Mouse (Mus musculus) spleen, adult 12 weeks (tissue): Measurements from ENCODE around the gene Olfr33.

Experiments
- DNase-seq: peaks from one replicate; pipeline ENCODE4 v3.0.0; 2022; ENCODE audit warnings: low spot score

Olfr33 gene

DNA sequence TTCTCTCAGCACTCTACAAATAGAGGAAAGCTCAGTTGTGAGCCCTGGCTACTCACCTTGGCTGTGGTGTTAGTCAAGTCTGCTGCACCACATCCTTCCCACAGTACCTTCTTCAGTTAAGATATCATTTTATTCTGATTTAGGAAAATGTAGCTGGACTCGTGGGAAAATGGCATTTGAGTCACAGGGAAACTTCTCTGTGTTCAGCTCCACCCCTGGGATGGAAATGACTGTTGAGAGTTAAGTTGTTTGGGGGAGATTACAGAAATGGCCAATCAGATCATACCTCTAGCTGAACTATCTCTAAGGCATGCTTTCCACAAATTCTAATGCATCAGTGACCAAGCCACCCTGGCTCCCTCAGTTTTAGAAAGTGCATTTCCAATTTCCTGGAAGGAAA is at the start of gene Olfr33:
Gene Olfr33, minus strand, starts transcription at position 101 of the 400 bp plus-strand sequence.
- no peak for DNase-seq

DNA sequence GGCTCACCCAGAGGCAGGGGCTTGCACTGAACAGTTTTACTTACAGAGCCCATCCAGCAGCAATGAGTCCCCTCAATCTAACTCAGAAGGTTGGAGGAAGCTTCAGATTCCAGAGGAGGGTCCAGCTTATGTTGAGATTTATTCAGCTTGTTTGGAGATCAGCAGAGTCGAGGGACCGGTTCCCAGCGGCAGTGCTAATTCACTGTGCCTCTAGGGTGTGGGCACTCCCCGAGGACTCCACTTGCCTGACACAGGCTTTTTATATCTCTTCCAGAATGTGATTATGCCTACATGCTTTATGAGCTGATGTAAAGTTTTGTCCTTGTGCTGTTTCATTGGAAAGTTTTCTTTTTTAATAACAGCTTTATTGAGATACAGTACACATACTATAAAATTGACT is 40.4 kb upstream of the Olfr33 start, which contains the start of the genes Olfr560 and Olfr78:
Gene Olfr560, minus strand, starts transcription at position 101 of the 400 bp plus-strand sequence.
Gene Olfr78, minus strand, starts transcription at position 206 of the 400 bp plus-strand sequence.
- DNase-seq: no peak

- DNase-seq: no peak
Measured at GRCm38 (mm10) chr7:102752086-102752485, 33.2 kb upstream of the Olfr33 start.

DNA sequence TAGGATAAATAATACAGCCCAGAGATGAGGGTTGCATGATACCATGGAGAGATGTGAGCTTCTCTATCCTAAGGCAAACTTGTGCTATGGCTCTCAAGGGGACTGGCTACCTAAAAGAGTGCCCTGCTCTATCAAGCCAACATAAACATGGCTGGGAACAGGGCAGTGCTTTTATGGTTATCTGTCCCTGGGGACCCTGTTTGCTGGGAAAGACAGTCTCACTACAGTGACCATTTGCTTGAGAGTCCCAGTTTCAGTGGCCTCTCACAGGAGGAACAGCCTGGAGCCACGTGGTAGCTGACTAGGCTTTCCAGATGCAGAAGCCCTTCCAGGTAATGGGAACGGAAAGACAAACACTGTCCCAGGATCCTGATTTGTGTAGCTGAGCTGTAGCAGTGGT is 18.8 kb upstream of the Olfr33 start:
- no peak for DNase-seq

- no peak for DNase-seq
Measured at GRCm38 (mm10) chr7:102733793-102734192, 14.9 kb upstream of the Olfr33 start.

- DNase-seq: no peak
Measured at GRCm38 (mm10) chr7:102727391-102727790, 8.5 kb upstream of the Olfr33 start, which contains the start of gene Olfr559. TSS of gene Olfr559 (minus strand) at chr7:102727491.

- no peak for DNase-seq
Measured at GRCm38 (mm10) chr7:102701915-102702314, 17.0 kb downstream of the Olfr33 start, which contains the start of gene Olfr558. TSS of gene Olfr558 (plus strand) at chr7:102702215.

GRCm38 (mm10) chr7:102698461-102698860 is 20.4 kb downstream of the Olfr33 start:
- DNase-seq: no peak

DNA sequence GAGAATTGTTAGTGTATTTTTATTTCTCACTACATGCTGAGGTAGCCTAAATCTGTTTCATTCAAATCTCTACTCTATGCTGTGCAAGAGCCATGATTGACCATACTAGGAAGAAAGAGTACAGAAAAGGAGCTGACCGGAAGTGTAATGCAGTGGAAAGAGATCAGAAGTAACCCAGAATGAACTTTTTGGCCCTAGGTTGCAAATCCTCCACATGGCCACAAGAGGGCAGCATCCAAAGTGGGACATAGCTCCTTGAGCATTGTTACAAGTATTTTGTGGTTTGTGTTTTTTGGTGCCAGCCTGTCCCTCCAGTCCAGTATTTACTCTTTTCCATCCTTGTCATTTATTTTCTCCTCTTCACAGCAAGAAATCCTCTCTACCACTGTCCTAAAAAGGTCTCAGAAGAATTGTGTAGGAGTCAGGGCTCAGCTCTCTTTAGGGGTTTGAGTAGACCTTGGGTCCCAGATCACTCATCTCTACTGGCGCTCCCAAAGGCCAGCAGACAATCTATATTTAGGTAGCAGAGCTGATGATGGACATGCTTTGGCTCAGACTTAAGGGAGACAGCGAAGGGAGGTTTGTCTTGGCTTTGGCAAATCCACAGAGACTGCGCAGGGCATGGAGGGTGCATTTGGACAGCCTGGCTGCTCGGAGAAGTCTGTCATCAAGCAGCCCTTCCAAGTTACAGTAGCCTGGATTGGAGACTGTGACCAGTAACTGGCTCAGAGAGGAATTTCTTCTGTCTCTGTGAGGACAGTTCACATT is 23.3 kb downstream of the Olfr33 start, which contains the start of gene Olfr557:
Gene Olfr557, plus strand, starts transcription at position 553 of the 768 bp plus-strand sequence.
- no peak for DNase-seq

- DNase-seq: peak; percentile 68
Measured at GRCm38 (mm10) chr7:102686944-102687501, 31.8 kb downstream of the Olfr33 start, which contains the start of gene Trim68. TSS of gene Trim68 (minus strand) at chr7:102687327.

GRCm38 (mm10) chr7:102681916-102682315 is 37.0 kb downstream of the Olfr33 start:
- no peak for DNase-seq

DNA sequence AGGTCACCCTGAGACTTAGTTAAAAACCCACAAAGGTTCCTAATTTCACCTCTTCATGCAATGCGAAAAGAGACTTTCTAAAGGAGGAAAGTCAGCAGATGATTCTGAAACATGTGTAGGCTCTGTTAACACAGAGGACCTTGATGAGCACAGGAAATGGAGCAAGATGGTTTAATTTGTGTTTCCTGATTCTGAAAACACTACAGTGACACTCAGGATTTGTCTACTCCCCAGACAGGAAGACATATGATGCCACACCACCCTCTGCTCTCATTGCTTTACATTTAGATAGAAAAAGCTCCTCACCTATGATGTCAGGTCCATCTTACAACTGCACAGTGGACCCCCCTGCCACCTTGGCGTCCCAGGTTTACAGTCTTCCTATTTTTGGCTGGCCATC is 42.6 kb downstream of the Olfr33 start:
- no peak for DNase-seq

- no peak for DNase-seq
Measured at GRCm38 (mm10) chr7:102665378-102665777, 53.5 kb downstream of the Olfr33 start.

DNA sequence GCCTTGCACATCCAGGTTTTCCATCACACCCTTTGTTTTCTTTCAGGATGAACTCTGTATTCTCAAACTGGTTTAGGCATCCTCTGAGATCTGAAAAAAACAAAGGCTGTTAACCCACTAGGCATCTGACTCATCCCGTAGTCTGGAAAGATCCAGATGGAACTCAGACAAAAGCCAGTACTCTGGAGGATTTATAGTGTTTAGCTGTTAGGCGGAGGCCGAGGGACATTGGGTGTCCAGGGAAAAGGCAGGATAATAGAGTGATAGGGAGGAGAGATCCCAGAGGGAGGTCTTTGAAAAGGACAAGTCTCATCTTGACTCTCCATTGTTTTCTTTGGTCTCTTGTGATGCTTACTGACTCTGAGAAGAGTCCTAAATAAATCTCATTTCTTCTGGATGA is 54.3 kb downstream of the Olfr33 start, which contains the start of gene Olfr556:
Gene Olfr556, plus strand, starts transcription at position 301 of the 400 bp plus-strand sequence.
- DNase-seq: no peak
